Mouse (Mus musculus) thymus, postnatal 14 days (tissue): ENCODE measurements around the gene Atxn1.

ENCODE experiments used
- DNase-seq: peaks from one replicate; pipeline ENCODE4 v3.0.0; 2021

The Atxn1 gene

DNA sequence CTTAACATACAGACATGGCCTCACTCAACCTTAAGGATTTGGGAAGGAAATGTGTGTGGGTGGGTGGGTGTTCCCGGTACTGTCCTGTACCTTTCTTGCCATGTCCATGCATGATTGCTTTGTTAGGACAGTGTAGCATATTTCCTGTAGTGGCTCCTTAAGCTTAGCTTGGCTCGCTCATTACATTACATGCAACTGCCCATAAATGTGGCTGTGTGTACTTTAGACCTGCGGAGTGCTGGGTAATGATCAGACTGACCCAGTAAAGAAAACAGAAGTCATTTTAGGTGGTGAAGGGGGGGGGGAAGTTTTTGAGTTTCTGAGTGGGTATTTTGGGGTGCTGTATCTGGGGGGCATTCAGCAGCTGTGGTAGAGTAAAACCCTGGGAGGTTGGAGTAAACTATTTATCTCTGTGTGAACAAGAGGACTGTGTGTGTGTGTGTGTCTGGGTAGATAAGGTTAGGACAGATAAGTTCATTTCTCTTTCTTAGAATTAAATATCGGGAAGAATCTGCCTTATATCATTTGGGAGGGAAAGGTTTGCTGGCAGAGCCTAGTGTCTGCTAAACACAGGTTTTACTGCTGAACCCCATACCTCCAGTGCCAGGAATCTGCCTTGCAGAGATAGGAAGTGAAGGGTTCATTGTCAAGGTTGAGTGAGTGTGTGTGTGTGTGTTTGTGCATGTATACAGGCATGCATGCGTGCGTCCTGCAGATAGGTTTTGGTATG lies 452.9 kb downstream of the Atxn1 start:
- DNase-seq: no peak

DNA sequence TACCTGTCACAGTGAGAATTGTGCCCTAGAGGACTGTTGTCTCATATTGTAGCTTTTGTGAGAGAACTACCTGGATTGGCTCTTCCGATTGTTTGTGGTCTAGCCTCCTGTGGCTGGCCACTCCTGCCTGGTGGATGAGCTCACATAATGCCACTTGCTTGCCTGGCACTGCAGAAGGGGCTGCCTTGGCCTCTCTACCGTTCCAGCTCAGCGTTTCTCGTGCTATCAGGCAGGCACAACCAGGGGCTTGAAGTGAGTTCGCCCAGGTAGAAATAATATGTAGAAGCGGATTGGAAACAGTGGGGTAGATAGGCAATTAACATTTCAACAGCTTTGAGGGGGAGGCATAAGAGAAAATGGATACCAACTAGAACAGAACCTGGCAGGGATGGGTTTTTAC lies 455.4 kb downstream of the Atxn1 start:
- no peak for DNase-seq

DNA sequence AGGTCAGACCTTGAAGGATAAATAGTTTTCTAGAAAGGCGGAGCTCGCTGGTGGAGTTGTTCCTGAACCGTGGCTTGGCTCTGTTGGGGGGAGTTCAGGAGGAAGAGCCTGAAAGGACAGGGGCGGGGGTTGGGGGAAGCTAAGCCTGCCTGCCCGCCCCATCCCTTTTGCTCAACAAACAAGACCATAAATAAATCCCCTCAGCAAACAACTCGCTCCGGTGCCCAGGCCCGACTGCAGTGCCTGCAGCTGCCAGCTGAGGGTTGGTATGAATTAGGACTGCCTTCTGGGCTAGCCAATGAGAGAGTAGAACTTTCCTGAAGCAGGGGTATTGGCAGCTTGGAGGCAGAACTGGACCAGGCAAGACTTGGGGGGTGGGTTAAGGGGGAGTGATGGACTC lies 456.3 kb downstream of the Atxn1 start:
- peak; percentile 50 for DNase-seq

DNA sequence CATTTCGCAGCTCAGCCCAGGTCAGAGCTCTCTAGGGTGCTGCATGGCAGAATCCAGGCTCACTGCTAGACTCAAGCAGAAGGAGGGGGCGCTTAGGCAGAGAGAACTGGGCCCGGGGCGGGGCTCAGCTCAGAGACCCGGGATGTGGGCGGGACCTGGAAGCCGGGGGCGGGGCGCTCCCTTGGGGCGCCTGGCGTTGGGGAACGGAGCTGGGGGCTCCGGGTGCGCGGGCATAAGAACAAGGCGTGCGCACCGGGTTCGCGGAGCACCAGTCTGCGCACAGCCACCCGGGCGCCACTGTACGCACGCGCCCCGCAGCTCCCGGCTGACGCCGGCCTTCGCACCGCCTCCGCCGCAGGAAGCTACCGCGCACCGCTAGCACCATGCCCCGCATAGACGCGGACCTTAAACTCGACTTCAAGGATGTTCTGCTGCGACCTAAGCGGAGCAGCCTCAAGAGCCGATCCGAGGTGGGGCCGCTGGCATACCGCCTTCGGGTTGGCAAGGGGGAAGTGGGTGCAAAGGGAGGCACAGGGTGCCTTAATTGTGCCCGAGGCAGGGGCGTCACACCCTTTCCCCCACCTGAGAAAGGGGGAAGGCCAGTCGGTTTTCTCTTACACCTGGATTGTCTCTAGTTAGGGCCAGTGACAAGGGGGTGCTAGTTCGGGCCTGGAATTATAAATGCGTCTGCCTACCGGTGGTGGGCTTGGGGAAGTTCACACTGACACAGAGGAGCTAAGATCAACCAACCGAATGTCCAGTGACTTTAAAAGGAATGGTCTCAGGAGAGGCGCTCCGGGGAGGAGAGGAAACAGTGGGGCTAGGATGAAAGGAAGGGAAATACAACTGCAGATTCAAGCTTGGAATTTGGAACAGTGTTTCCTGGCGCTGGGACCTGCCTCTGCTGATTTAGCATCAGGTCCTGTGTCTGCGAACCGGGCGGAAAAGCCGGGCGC lies 457.3 kb downstream of the Atxn1 start, which contains the start of gene Gmpr:
Gene Gmpr (plus strand): TSS at position 171 of the 956 bp plus-strand sequence.
- peak; percentile 95 for DNase-seq

DNA sequence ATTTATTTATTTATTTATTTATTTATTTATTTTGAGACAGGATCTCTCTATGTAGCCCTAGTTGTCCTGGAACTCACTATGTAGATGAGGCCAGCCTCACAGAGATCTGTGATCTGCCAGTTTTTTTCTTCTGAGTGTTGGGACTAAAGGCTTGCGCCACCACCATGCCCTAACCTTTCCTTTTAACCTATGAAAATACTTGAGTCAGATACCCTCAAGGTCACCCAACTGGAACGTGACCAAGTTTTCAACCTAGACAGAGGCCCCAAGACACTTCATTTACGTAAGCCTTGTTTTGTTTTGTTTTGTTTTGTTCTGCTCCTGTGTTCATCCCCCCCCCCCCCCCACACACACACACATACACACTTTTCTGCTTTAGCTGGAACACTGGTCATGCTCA lies 459.3 kb downstream of the Atxn1 start:
- no peak for DNase-seq

DNA sequence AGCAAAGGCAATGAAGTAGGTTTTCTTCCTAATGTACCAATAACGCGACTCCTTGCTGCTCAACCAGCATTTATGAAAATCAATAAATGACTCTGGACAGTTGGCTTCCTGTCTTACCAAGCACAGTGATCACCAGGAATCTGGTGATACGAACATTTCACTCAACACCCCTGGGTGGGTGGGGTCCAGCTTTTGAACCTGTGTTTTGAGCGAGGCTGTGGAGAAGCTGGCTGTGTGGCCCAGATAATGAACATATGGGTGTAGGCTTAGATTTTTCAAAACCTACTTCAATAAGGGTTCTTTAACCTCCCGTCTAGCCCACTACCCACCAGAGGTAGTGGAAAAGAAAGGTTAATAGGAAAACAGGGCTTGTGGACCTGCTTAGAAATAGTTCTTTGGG lies 462.0 kb downstream of the Atxn1 start:
- no peak for DNase-seq

DNA sequence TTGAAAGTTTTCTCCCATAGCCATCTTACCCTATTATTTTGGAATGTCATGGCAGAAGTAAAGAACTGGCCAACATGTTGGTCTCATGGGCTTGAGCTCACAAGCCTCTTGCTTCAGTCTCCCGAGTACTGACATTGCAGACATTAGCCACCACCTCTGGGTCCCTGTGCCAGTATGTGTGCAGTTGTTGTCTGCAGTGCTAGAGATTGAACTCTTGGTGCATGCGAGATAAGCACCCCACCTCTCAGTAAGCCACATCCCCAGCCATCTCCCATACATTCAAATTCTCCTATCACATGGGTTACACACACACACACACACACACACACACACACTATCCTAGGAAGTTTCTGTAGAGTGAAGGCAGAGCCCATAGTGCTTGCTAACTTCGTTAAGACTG lies 464.9 kb downstream of the Atxn1 start:
- no peak for DNase-seq
